Mouse (Mus musculus): ENCODE results near the gene Ero1lb.

DNA sequence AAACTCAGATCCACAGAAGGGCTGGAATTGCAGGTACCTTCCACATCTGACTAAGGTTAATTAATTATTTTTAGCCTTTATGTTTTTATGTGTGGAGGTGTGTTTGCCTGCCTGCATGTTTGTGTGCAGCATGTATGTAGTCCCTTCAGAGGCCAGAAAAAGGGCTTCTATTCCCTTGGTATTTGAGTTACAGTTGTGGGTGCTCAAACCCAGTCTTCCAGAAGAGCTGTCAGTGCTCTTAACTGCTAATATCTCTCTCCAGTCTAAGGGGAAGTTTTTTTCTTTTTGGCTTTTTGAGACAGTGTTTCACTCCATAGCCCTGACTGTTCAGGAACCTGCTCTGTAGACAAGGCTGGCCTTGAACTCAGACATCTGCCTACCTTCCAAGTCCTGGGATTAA lies 43.3 kb upstream of the Ero1lb start:
- TF ChIP-seq POLR2A (IDR thresholded peaks at IDR 0.05; ENCODE audit: borderline replicate concordance, low read depth, low read length) (no peak), CTCF (IDR thresholded peaks at IDR 0.05; ENCODE audit: low read depth, low read length) (no peak)
